Mouse (Mus musculus): ENCODE data around the gene Ptpdc1.

GRCm38 (mm10) chr13:48603296-48603695 is 22.2 kb downstream of the Ptpdc1 start:
- TF ChIP-seq CTCF (IDR thresholded peaks at IDR 0.05; ENCODE audit: low read depth): no peak
- no peak for TF ChIP-seq EP300 (IDR thresholded peaks at IDR 0.05; ENCODE audit: low read depth)

All from liver, postnatal 0 days (tissue).